Mouse (Mus musculus): Measurements from ENCODE around the gene Cdc6.

DNA sequence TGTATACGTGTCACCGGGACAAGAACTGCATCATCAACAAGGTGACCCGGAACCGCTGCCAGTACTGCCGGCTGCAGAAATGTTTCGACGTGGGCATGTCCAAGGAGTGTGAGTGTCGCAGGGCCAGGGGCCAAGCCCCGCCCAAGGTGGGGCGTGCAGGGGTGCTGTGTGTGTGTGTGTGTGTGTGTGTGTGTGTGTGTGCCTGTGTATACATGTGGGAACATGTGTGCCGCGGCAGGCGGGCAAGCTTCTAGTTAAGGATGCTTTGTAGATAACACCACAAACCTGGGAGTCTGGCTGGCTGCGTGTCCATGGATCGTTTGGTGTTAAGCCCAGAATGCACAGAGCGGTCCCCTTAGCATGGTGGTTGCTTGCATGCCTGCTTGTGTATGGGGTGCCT is 60.5 kb downstream of the Cdc6 start:
- TF ChIP-seq CTCF (IDR thresholded peaks at IDR 0.05; ENCODE audit: borderline replicate concordance, insufficient read depth, low read depth, low read length), result no peak
- no peak for TF ChIP-seq POLR2A (IDR thresholded peaks at IDR 0.05; ENCODE audit: borderline replicate concordance, insufficient read depth, low read length)

All from cerebellum, adult 2 months (tissue).